Mouse (Mus musculus): ENCODE results near the gene Retreg1. TPM values are rescaled to one million over a fixed set of nuclear protein-coding genes. Genes with fewer than 3 reads are reported as not detected.

Gene Retreg1
- total and polyA plus RNA-seq, 3 experiments = 41.0 to 328 (median 248) TPM

DNA sequence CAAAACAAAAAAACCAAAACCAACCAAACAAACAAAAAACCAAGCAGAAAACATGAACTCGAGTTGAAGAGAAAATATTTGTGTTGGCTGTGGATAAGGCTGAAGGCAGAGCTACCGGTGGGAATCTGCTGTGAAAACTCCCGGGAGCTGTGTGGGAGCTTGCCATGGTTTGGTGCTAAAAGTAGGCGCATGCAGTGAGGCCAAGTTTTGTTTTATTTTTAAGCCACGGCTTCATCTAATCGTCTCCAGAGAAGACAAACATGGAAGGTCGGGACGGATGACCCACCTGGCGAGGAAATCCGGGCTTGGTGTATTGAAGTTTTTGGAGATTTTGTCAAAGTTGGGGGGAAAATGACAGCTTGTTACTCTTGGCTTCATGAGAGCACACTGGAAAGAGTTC lies 87.0 kb downstream of the Retreg1 start:
- TF ChIP-seq POLR2A (IDR thresholded peaks at IDR 0.05; ENCODE audit: insufficient read depth, low read depth, low read length) (0 out of 2 replicates have a peak, but pooled peaks have one; percentile 31), EP300 (IDR thresholded peaks at IDR 0.05; ENCODE audit: insufficient read depth, low read depth, low read length) (no peak), CTCF (IDR thresholded peaks at IDR 0.05) (no peak)
- Histone ChIP-seq H3K4me1 (ENCODE audit: control insufficient read depth, insufficient read depth, low read length) (peaks cover 31% of the 10 kb centered on the region), H3K27ac (peak overlapping the region; percentile 86), H3K9ac (ENCODE audit: low read depth, low read length) (no peak overlapping the region), H3K79me2 (replicated peaks; ENCODE audit: control insufficient read depth, insufficient read depth, low read length) (no peaks in the 10 kb centered on the region), H3K4me3 (no peak overlapping the region), H3K36me3 (ENCODE audit: control insufficient read depth, insufficient read depth, low read length) (peaks cover 5% of the 10 kb centered on the region; the same call in 1 of the 2 replicates), H3K27me3 (ENCODE audit: control insufficient read depth, insufficient read depth, low read length) (no peaks in the 10 kb centered on the region)
- DNase-seq = peak in 1 of 2 experiments; percentile 70
- WGBS = 19% methylated on average over 10 of the region's 10 CpGs
- intact Hi-C loops (cut with DNase I) = no loop called here

DNA sequence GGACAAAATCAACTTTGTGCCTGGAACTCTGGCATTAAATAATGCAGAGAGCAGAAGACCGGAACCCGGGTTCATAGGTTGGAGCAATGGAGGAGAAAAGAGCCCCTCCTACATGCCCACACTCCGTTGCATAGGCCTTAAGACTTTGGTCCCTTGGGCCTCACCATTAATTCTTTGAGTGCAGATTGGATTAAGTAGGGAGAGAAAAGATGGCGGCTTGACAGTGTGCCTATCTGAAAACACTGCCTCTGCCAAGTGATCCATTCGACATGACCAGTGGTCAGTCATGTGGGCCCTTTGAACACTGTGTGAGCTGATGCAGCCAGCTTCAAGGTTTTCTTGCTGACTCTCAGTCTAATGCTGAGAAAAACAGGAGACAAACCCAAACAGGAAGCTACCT lies 87.7 kb downstream of the Retreg1 start:
- H3K27me3 ChIP-seq (ENCODE audit: control insufficient read depth, insufficient read depth, low read length) = no peaks in the 10 kb centered on the region

DNA sequence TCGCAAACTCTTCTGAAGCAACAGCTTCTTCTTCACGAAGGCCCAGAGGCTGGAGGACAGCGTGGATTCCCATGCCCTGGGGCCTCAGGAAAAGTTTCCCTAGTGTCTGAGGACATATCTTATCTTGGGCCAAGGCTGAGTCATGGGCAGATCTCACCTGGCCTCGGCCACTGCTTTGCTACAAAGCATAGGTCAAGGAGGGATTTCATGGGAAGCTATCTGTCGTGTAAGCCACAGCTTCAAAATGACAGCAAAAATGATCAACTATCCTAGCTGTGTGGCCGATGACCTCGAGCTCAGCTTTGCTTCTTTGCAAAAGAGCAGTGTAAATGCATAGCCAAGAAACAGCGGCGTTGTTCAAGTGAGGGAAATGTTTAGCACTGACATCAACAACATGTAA lies 89.5 kb downstream of the Retreg1 start:
- Histone ChIP-seq H3K27ac (peak overlapping the region; percentile 86), H3K36me3 (ENCODE audit: control insufficient read depth, insufficient read depth, low read length) (peaks cover 5% of the 10 kb centered on the region; the same call in 1 of the 2 replicates), H3K4me3 (no peak overlapping the region), H3K9ac (ENCODE audit: low read depth, low read length) (no peak overlapping the region), H3K79me2 (replicated peaks; ENCODE audit: control insufficient read depth, insufficient read depth, low read length) (no peaks in the 10 kb centered on the region), H3K4me1 (ENCODE audit: control insufficient read depth, insufficient read depth, low read length) (peaks cover 31% of the 10 kb centered on the region), H3K27me3 (ENCODE audit: control insufficient read depth, insufficient read depth, low read length) (no peaks in the 10 kb centered on the region)
- intact Hi-C loops (cut with DNase I) = no loop called here
- peak in 1 of 2 experiments; percentile 31 for DNase-seq
- WGBS = 47% methylated on average over 9 of the region's 9 CpGs
- TF ChIP-seq CTCF (IDR thresholded peaks at IDR 0.05) = no peak
- TF ChIP-seq POLR2A (IDR thresholded peaks at IDR 0.05; ENCODE audit: insufficient read depth, low read depth, low read length) = no peak
- no peak for TF ChIP-seq EP300 (IDR thresholded peaks at IDR 0.05; ENCODE audit: insufficient read depth, low read depth, low read length)

More for the DNA sequence above, 87.7 kb downstream of the Retreg1 start:
- WGBS = 78% methylated on average over 5 of the region's 5 CpGs
- intact Hi-C loops (cut with DNase I) = no loop called here
- peaks cover 5% of the 10 kb centered on the region; the same call in 1 of the 2 replicates for H3K36me3 ChIP-seq (ENCODE audit: control insufficient read depth, insufficient read depth, low read length)
- H3K27ac ChIP-seq = peak overlapping the region; percentile 86
- TF ChIP-seq POLR2A (IDR thresholded peaks at IDR 0.05; ENCODE audit: insufficient read depth, low read depth, low read length) (no peak), EP300 (IDR thresholded peaks at IDR 0.05; ENCODE audit: insufficient read depth, low read depth, low read length) (0 out of 2 replicates have a peak, but pooled peaks have one; percentile 47)
- no peak for DNase-seq
- no peak overlapping the region for H3K4me3 ChIP-seq
- H3K79me2 ChIP-seq (replicated peaks; ENCODE audit: control insufficient read depth, insufficient read depth, low read length) = no peaks in the 10 kb centered on the region
- no peak overlapping the region for H3K9ac ChIP-seq (ENCODE audit: low read depth, low read length)
- H3K4me1 ChIP-seq (ENCODE audit: control insufficient read depth, insufficient read depth, low read length) = peaks cover 31% of the 10 kb centered on the region

DNA sequence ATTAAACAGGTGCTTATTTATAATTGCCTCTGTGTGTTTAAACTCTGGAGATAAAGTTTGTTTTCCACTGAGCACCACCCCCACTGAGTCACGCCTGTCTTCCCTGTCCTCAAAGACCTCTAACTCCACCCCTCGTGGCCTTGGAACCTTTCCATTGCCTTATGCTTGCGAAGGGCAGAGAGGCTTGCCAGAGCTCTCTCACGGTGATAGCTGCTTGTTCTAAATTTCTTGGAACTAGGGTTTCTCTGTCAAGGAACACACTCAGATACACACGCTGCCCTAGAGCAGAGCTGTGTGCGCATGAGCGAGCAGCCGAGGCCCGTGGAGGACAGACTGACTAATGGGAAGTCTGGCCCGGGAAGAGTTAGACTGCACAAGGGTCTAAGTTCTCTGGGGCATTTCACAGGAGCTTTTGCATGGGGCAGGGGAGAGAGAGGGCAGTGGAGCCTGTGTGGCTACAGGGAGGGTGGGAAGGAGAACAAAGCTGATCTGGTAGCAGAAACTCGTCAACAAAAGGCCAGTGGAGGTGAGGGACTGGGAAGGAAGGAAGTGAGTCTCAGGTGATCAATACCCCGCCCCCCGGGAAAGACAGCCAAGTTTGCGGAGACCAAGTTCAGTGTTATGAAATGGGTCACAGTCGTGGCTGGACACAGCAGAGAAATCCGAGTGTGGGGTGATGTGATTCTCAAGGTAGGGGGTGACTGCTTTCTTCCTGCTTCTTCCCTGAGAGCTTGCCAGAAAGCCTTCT lies 90.1 kb downstream of the Retreg1 start:
- no peaks in the 10 kb centered on the region for H3K27me3 ChIP-seq (ENCODE audit: control insufficient read depth, insufficient read depth, low read length)
- H3K79me2 ChIP-seq (replicated peaks; ENCODE audit: control insufficient read depth, insufficient read depth, low read length) = no peaks in the 10 kb centered on the region
- H3K27ac ChIP-seq = peak overlapping the region; percentile 86
- H3K4me1 ChIP-seq (ENCODE audit: control insufficient read depth, insufficient read depth, low read length) = peaks cover 31% of the 10 kb centered on the region
- peaks cover 5% of the 10 kb centered on the region; the same call in 1 of the 2 replicates for H3K36me3 ChIP-seq (ENCODE audit: control insufficient read depth, insufficient read depth, low read length)
- 10% methylated on average over 16 of the region's 16 CpGs for WGBS
- peak; percentile 81 to 88 for DNase-seq
- intact Hi-C loops (cut with DNase I) = loop anchor here (1.0 kb wide), 1 partner anchor 18 kb away; no protein-coding TSS in a partner anchor
- no peak for TF ChIP-seq CTCF (IDR thresholded peaks at IDR 0.05)
- TF ChIP-seq EP300 (IDR thresholded peaks at IDR 0.05; ENCODE audit: insufficient read depth, low read depth, low read length) = peak; percentile 93
- TF ChIP-seq POLR2A (IDR thresholded peaks at IDR 0.05; ENCODE audit: insufficient read depth, low read depth, low read length) = peak; percentile 53
- peak overlapping the region; percentile 37 for H3K4me3 ChIP-seq
- peak overlapping the region; percentile 64 for H3K9ac ChIP-seq (ENCODE audit: low read depth, low read length)

DNA sequence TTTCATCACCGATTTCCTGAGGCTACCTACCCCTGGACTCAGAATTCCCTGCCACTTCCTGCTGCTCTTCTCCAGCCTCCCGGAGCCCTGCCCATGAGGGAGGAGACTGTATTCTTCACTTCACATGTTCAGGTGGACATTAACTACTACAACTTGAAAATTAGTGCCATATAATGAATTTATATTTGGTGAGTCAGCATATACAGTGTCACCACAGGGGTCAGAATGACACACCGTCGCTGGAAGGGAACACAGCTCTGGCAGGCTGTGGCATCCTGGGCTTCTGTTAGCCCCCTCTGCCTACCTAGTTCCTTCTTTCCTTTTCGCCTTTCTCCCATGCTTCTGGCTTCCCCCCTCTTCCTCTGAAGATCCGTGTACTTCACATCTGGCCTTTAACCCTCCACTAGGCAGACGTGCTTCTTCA lies 90.7 kb downstream of the Retreg1 start:
- H3K9ac ChIP-seq (ENCODE audit: low read depth, low read length) = peak overlapping the region; percentile 64
- TF ChIP-seq EP300 (IDR thresholded peaks at IDR 0.05; ENCODE audit: insufficient read depth, low read depth, low read length) (no peak), POLR2A (IDR thresholded peaks at IDR 0.05; ENCODE audit: insufficient read depth, low read depth, low read length) (no peak), CTCF (IDR thresholded peaks at IDR 0.05) (no peak)
- H3K4me1 ChIP-seq (ENCODE audit: control insufficient read depth, insufficient read depth, low read length) = peaks cover 28% of the 10 kb centered on the region
- H3K27me3 ChIP-seq (ENCODE audit: control insufficient read depth, insufficient read depth, low read length) = no peaks in the 10 kb centered on the region
- peak in 1 of 2 experiments; percentile 20 for DNase-seq
- no peaks in the 10 kb centered on the region for H3K79me2 ChIP-seq (replicated peaks; ENCODE audit: control insufficient read depth, insufficient read depth, low read length)
- peaks cover 5% of the 10 kb centered on the region; the same call in 1 of the 2 replicates for H3K36me3 ChIP-seq (ENCODE audit: control insufficient read depth, insufficient read depth, low read length)
- intact Hi-C loops (cut with DNase I) = loop anchor here (1.0 kb wide), 1 partner anchor 18 kb away; no protein-coding TSS in a partner anchor
- peak overlapping the region; percentile 86 for H3K27ac ChIP-seq
- peak overlapping the region; percentile 37 for H3K4me3 ChIP-seq
- WGBS = 30% methylated on average over 7 of the region's 7 CpGs

DNA sequence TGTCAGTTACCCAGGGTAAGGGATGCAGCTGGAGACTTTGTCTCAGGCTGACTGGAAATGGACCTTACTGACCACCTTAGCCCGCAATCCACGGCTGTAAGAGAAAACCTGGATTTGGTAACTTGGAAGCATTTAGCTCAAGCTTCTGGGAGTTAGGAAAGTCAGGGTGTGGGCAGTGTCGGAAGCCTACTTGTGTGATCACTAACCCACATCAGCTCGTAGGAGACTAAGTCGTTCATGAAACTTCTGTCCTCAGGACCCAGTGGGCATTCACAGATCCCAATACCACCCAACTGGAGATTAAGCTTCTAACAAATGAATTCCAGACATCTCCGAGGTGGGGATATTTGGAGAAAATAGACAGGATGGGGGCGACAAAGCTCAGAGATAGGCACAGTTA lies 91.4 kb downstream of the Retreg1 start:
- no peaks in the 10 kb centered on the region for H3K79me2 ChIP-seq (replicated peaks; ENCODE audit: control insufficient read depth, insufficient read depth, low read length)
- H3K4me3 ChIP-seq = no peak overlapping the region
- no peak overlapping the region; the same call in 1 of the 2 replicates for H3K27ac ChIP-seq
- H3K27me3 ChIP-seq (ENCODE audit: control insufficient read depth, insufficient read depth, low read length) = no peaks in the 10 kb centered on the region
- H3K36me3 ChIP-seq (ENCODE audit: control insufficient read depth, insufficient read depth, low read length) = no peaks in the 10 kb centered on the region
- TF ChIP-seq EP300 (IDR thresholded peaks at IDR 0.05; ENCODE audit: insufficient read depth, low read depth, low read length) = no peak
- TF ChIP-seq POLR2A (IDR thresholded peaks at IDR 0.05; ENCODE audit: insufficient read depth, low read depth, low read length) = no peak
- no peak for TF ChIP-seq CTCF (IDR thresholded peaks at IDR 0.05)
- peaks cover 25% of the 10 kb centered on the region for H3K4me1 ChIP-seq (ENCODE audit: control insufficient read depth, insufficient read depth, low read length)
- intact Hi-C loops (cut with DNase I) = no loop called here
- no peak overlapping the region for H3K9ac ChIP-seq (ENCODE audit: low read depth, low read length)
- DNase-seq = no peak
- WGBS = 65% methylated on average over 7 of the region's 7 CpGs
